Mouse (Mus musculus) CD4-positive, CD25-positive, alpha-beta regulatory T cell, adult 4 months (primary cell): ENCODE data around the gene Relb. TPM values are rescaled to one million over a fixed set of nuclear protein-coding genes. Genes with fewer than 3 reads are reported as not detected.

Experiments
- ATAC-seq: one replicate; pipeline ENCODE4 v1.8.0; 2017
- polyA plus RNA-seq, 2 experiments: library from polyadenylated mRNA; unstranded; fragments of 100-300 nt; shearing (Covaris generic); gene quantifications; one replicate each; pipeline ENCODE4 v1.2.1; 2017

Gene Relb
- polyA plus RNA-seq, 2 experiments from 2014 or later, result 12.7 to 14.8 TPM

GRCm38 (mm10) chr7:19578436-19578835 lies 50.8 kb downstream of the Relb start:
- no peak for ATAC-seq

GRCm38 (mm10) chr7:19577877-19578414 lies 51.3 kb downstream of the Relb start:
- peak; percentile 22 for ATAC-seq

- peak; percentile 62 for ATAC-seq
Measured at GRCm38 (mm10) chr7:19577141-19577852, 51.9 kb downstream of the Relb start, which contains the start of the genes Zfp296 and Gemin7. Gene Zfp296, plus strand, starts transcription at chr7:19577287. Gene Gemin7, minus strand, starts transcription at chr7:19577595.

- ATAC-seq, result no peak
Measured at GRCm38 (mm10) chr7:19575559-19575958, 53.7 kb downstream of the Relb start.

DNA sequence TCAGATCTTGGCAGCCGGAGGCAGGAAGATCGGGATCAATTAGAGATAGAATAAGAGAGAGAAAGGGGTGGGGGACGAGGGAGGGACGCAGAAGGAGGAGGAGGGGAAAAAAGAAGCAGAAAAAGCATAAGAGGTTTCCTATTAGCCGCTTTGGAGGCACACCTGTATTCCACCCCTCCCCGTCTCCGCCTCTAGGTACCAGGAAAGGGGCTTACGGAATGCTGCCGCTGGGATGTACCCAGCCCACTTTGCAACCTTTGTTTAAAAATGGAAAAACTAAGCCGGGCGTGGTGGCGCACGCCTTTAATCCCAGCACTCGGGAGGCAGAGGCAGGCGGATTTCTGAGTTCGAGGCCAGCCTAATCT lies 55.5 kb downstream of the Relb start:
- ATAC-seq, result no peak

- ATAC-seq, result peak; percentile 80
Measured at GRCm38 (mm10) chr7:19572926-19573775, 56.1 kb downstream of the Relb start.

GRCm38 (mm10) chr7:19569647-19570046 lies 59.6 kb downstream of the Relb start:
- no peak for ATAC-seq

DNA sequence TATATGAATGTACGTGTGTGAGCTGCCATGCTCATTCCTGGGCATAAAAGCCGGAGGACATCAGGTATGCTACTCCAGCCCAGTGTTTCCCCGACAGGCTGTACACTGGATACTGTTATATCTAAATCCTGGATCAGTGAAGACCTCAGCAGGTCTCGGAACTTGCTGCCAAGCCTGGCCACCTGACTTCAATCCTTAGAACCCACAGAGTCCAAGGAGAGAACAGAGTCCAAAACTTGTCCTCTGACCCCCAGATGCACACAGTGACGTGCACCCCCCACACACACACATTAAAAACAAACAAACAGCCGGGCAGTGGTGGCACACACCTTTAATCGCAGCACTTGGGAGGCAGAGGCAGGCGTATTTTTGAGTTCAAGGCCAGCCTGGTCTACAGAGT lies 61.8 kb downstream of the Relb start:
- ATAC-seq, result no peak

DNA sequence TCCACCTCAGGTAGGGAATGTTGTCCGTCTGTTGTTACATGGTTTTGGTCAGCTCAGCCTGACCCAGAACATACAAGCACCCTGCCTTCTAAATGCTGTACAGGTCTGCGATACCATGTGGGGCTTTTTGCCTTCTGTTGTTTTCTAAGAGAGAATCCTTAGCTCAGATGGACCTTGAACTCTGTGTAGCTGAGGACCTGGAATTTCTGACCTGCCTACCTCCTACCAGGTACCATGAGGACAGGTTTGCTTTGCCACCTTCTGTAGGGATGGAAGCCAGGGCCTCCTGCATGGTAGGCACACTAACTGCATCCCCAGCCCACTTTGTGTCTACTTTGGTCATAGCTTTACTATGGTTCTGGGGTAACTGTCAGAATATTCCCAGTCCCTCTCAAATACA lies 63.4 kb downstream of the Relb start:
- no peak for ATAC-seq

- no peak for ATAC-seq
Measured at GRCm38 (mm10) chr7:19564455-19564854, 64.8 kb downstream of the Relb start.

GRCm38 (mm10) chr7:19563884-19564283 lies 65.4 kb downstream of the Relb start:
- no peak for ATAC-seq

GRCm38 (mm10) chr7:19562643-19563410 lies 66.4 kb downstream of the Relb start, which contains the start of gene Ppp1r37:
Gene Ppp1r37, minus strand, starts transcription at chr7:19563076.
- ATAC-seq, result no peak

DNA sequence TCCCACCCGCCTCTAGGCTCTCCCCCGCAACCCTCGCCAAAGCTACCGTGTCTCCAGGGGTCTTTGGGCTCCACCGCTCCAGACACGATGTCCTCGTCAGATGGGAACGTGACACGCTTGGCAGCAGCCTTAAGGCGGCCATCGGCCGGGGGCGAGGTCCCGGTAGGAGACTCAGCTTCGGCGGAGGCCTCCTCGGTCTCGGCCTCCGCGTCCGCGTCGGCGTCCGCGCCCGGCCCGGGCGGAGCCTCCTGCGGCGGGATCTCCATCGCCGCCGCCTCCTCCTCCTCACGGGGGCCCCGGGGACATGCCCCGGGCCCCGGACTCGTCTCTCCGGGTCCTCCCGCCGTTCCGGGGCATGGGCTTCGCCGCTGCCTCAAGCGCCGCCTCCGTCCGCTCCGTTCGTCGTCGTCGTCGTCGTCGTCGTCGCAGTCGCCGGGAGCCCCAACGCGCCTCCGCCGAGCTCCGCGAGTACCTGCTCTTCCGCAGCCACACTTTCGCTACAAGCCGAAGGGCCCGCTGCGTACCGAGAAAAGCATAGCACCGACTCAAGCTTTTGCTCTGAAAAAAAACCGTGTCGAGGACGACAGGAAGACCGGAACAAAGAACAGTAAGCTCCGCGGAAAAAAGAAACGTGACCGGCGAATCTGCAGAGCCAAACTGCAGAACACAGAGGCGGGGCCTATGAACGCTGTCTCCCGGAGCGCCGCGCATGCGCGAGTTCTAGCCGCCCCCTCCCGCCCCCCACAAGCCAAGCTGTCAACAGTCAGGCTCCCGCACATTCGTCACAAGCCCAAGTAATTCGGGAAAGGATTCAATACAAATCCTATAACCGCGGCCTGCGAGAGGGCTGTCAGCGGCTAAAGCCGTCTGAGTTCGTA lies 67.2 kb downstream of the Relb start:
- peak; percentile 83 for ATAC-seq

GRCm38 (mm10) chr7:19561431-19561764 lies 67.8 kb downstream of the Relb start:
- ATAC-seq, result no peak

- ATAC-seq, result no peak
Measured at GRCm38 (mm10) chr7:19560491-19561260, 68.6 kb downstream of the Relb start.

GRCm38 (mm10) chr7:19558965-19559364 lies 70.3 kb downstream of the Relb start:
- no peak for ATAC-seq

GRCm38 (mm10) chr7:19557982-19558900 lies 71.0 kb downstream of the Relb start:
- ATAC-seq, result no peak

- ATAC-seq, result no peak
Measured at GRCm38 (mm10) chr7:19557086-19557485, 72.2 kb downstream of the Relb start.
